Mouse (Mus musculus) 3134 (cell line): Measurements from ENCODE around the gene Amz1.

Experiments used
- DNase-seq: peaks from one replicate; pipeline ENCODE4 v3.0.0-alpha.2; 2011; ENCODE audit warnings: low spot score; ENCODE audit not compliant: insufficient read length; ENCODE audit errors: extremely low read depth

Gene Amz1

DNA sequence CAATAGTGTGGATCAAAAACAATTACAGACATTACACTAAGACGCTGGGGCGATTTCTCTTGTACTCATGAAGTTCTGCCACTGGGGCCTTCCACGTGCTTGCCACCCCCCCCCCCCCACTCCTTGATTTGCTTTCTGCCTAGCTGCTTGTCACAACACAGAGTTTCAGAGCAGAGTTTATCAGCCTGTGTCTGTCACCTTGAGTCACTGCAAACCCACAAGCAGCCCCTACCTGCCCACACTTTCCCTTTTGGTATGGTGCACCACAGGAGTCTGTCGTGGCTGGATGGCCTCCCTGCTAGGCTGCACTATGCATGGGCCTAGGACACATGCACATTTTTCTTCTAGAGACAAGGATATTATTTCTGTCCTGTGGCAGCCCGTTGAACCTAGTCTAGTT lies 74.8 kb downstream of the Amz1 start:
- no peak for DNase-seq

- DNase-seq, result no peak
These were observed 75.3 kb downstream of the Amz1 start for GRCm38 (mm10) chr5:140799190-140799589.

GRCm38 (mm10) chr5:140800288-140800923 lies 76.5 kb downstream of the Amz1 start:
- peak; percentile 68 for DNase-seq

GRCm38 (mm10) chr5:140801782-140802181 lies 77.9 kb downstream of the Amz1 start:
- DNase-seq, result no peak

DNA sequence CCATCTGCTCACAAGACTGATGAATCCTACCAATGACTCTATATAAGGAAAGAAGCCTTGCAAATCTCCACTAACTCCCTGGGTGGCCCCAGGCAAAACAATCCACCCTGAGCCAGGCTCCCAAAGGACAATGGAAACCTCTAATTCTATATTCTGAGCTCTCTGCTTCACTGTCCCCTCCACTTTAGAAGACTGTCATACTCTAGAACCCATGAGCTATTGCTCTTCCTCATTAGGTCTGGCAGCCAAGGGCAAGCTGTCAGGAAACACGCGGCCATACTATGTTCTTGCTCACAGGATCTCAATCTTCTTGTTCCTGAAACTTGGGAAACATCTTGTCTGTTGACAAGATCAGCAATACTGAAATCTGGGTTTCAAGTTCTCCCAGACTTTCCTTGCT lies 82.3 kb downstream of the Amz1 start:
- no peak for DNase-seq

DNA sequence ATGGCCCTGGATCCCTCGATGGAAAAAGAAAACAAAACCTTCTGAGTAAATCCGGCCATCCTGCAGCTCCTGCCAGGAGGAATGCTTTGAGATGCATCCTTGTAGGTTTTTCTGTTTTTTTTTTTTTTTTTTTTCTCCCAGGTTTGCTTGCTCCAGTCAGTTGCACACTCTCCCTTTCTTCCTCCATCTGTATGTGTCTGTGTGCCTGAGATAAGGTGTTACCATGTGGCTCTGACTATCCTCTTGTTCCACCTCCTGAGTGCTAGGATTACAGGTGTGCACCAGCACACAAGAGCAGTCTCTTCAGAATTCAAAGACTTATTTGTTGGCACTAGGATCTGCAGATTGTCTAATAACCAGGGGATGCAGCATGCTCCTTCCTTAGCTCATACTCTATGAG lies 83.0 kb downstream of the Amz1 start:
- DNase-seq, result no peak
